Mouse (Mus musculus) forebrain, embryonic 12.5 days (tissue): ENCODE measurements at regions not wholly inside any gene's neighbourhood (a gene's known extent, or its start where the extent isn't known, plus 50 kb on each side); places are given as distances from the start of the nearest gene placed in this dataset.

ENCODE experiments used
- ATAC-seq: fragments of 200-750 bp; cut with Nextera tagmentation; 2 replicates; pipeline ENCODE4 v1.8.0; 2017; ENCODE audit warnings: moderate TSS enrichment; ENCODE audit not compliant: low FRiP score
- H3K27ac ChIP-seq: fragments of 300-500 bp; sonication (generic); 2 replicates; pipeline ENCODE4 v1.5.1; 2016; ENCODE audit warnings: mild to moderate bottlenecking
- H3K27me3 ChIP-seq: fragments of 300-500 bp; sonication (generic); 2 replicates; pipeline ENCODE4 v1.6.1; 2016; ENCODE audit warnings: mild to moderate bottlenecking
- H3K36me3 ChIP-seq: fragments of 300-500 bp; sonication (generic); replicated peaks from 2 replicates; pipeline ENCODE4 v1.6.1; 2016; ENCODE audit warnings: mild to moderate bottlenecking
- H3K4me1 ChIP-seq: fragments of 300-500 bp; sonication (generic); 2 replicates; pipeline ENCODE4 v1.6.1; 2016
- H3K4me2 ChIP-seq: fragments of 300-500 bp; sonication (generic); 2 replicates; pipeline ENCODE4 v1.6.1; 2016; ENCODE audit warnings: mild to moderate bottlenecking, moderate library complexity
- H3K4me3 ChIP-seq: fragments of 300-500 bp; sonication (generic); replicated peaks from 2 replicates; pipeline ENCODE4 v1.5.1; 2016; ENCODE audit warnings: mild to moderate bottlenecking
- H3K9ac ChIP-seq: fragments of 300-500 bp; sonication (generic); 2 replicates; pipeline ENCODE4 v1.6.1; 2016; ENCODE audit warnings: mild to moderate bottlenecking
- H3K9me3 ChIP-seq: fragments of 300-500 bp; sonication (generic); 2 replicates; pipeline ENCODE4 v1.6.1; 2016
- WGBS: fragments of 180-500 bp; shearing (Covaris S2); methylation state at CpG from one replicate; pipeline ENCODE4 v1.1.7; 2016; 5-methylcytosine and 5-hydroxymethylcytosine counted together

GRCm38 (mm10) chr14:17234898-17235297 lies 415.9 kb upstream of the Rarb start:
- no peak overlapping the region for H3K4me3 ChIP-seq
- H3K4me1 ChIP-seq, result no peaks in the 10 kb centered on the region
- no peak overlapping the region for H3K4me2 ChIP-seq
- no peak overlapping the region for H3K9ac ChIP-seq
- no peaks in the 10 kb centered on the region for H3K27me3 ChIP-seq
- H3K9me3 ChIP-seq, result no peaks in the 10 kb centered on the region
- no peak overlapping the region for H3K27ac ChIP-seq
- ATAC-seq, result no peak
- H3K36me3 ChIP-seq, result no peaks in the 10 kb centered on the region

DNA sequence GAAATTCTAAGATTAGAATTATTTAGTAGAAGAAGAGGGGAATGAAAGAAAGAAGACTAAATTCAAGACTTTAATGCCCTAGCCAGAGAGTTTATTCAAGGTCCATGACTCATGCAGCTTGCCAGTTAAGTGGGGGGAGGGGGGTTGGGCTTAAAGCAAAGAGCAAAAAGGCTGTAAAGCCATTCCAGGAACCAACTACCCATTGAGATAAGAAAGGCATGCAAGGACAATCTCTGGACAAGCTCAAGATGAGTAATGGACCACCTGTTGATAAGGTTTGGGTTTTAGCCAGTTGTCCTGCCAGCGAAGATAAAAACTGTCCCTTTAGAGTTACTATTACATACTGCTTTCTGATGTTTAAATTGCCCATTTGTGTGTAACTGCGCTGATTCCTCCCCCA lies 392.5 kb upstream of the Rarb start:
- Histone ChIP-seq H3K27me3 (no peaks in the 10 kb centered on the region), H3K9me3 (no peaks in the 10 kb centered on the region), H3K9ac (no peak overlapping the region), H3K36me3 (no peaks in the 10 kb centered on the region), H3K27ac (no peak overlapping the region), H3K4me1 (no peaks in the 10 kb centered on the region), H3K4me3 (no peak overlapping the region), H3K4me2 (no peak overlapping the region)
- WGBS, result 95% methylated on average over 2 of the region's 2 CpGs
- ATAC-seq, result no peak

- Histone ChIP-seq H3K36me3 (no peaks in the 10 kb centered on the region), H3K27ac (no peak overlapping the region), H3K4me2 (no peak overlapping the region), H3K9ac (no peak overlapping the region), H3K4me3 (no peak overlapping the region), H3K9me3 (no peaks in the 10 kb centered on the region), H3K4me1 (no peaks in the 10 kb centered on the region), H3K27me3 (no peaks in the 10 kb centered on the region)
- ATAC-seq, result no peak
- 71% methylated on average over 1 of the region's 1 CpGs for WGBS
Measured at GRCm38 (mm10) chr14:17205691-17206090, 386.7 kb upstream of the Rarb start.

- Histone ChIP-seq H3K4me1 (no peaks in the 10 kb centered on the region), H3K36me3 (no peaks in the 10 kb centered on the region), H3K9ac (no peak overlapping the region), H3K27me3 (no peaks in the 10 kb centered on the region), H3K27ac (no peak overlapping the region), H3K4me2 (no peak overlapping the region), H3K4me3 (no peak overlapping the region), H3K9me3 (no peaks in the 10 kb centered on the region)
- ATAC-seq, result no peak
- 44% methylated on average over 1 of the region's 1 CpGs for WGBS
Measured at GRCm38 (mm10) chr14:17203251-17204015, 384.5 kb upstream of the Rarb start.

DNA sequence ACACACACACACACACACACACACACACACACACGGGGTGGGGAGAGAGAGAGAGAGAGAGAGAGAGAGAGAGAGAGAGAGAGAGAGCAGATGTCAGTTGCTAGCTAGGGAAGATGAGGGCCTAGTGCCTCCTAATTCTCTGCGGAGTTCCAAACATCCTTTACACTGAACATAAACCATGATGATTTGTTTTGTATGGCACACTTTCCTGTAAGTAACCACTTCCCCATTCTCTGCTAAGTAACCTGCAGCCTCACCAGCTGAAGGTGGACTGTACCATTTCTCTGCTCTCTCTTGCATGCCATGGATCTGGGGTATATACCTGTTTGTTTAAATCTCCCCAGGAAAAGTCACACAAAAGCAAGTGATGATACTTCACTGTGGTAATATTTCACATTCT lies 374.0 kb upstream of the Rarb start:
- Histone ChIP-seq H3K4me3 (no peak overlapping the region), H3K27ac (no peak overlapping the region), H3K9me3 (no peaks in the 10 kb centered on the region), H3K4me2 (no peak overlapping the region), H3K4me1 (no peaks in the 10 kb centered on the region), H3K27me3 (no peaks in the 10 kb centered on the region), H3K36me3 (no peaks in the 10 kb centered on the region), H3K9ac (no peak overlapping the region)
- 72% methylated on average over 1 of the region's 2 CpGs for WGBS
- no peak for ATAC-seq

GRCm38 (mm10) chr14:17173218-17173617 lies 354.3 kb upstream of the Rarb start:
- 48% methylated on average over 7 of the region's 7 CpGs for WGBS
- Histone ChIP-seq H3K27me3 (peaks cover 17% of the 10 kb centered on the region), H3K4me1 (peaks cover 10% of the 10 kb centered on the region), H3K36me3 (no peaks in the 10 kb centered on the region), H3K9ac (no peak overlapping the region), H3K27ac (no peak overlapping the region), H3K4me2 (peak overlapping the region; percentile 88), H3K4me3 (peak overlapping the region; percentile 50; the same call in 1 of the 2 replicates), H3K9me3 (no peaks in the 10 kb centered on the region)
- ATAC-seq, result peak; percentile 7; the same call in 1 of the 2 replicates

- Histone ChIP-seq H3K9me3 (no peaks in the 10 kb centered on the region), H3K4me3 (peak overlapping the region; percentile 50), H3K36me3 (no peaks in the 10 kb centered on the region), H3K27me3 (peaks cover 17% of the 10 kb centered on the region), H3K9ac (peak overlapping the region; percentile 51; the same call in 1 of the 2 replicates), H3K27ac (no peak overlapping the region), H3K4me1 (peaks cover 10% of the 10 kb centered on the region), H3K4me2 (peak overlapping the region; percentile 88)
- WGBS, result 1% methylated on average over 35 of the region's 35 CpGs
- peak; percentile 96 for ATAC-seq
Measured at GRCm38 (mm10) chr14:17172330-17173110, 353.6 kb upstream of the Rarb start.

GRCm38 (mm10) chr14:17171896-17172295 lies 352.9 kb upstream of the Rarb start:
- Histone ChIP-seq H3K9me3 (no peaks in the 10 kb centered on the region), H3K9ac (no peak overlapping the region; the same call in 1 of the 2 replicates), H3K27me3 (peaks cover 17% of the 10 kb centered on the region), H3K4me2 (peak overlapping the region; percentile 88), H3K27ac (no peak overlapping the region), H3K4me3 (peak overlapping the region; percentile 50), H3K4me1 (peaks cover 10% of the 10 kb centered on the region), H3K36me3 (no peaks in the 10 kb centered on the region)
- WGBS, result 34% methylated on average over 5 of the region's 5 CpGs
- peak; percentile 8; the same call in 1 of the 2 replicates for ATAC-seq

DNA sequence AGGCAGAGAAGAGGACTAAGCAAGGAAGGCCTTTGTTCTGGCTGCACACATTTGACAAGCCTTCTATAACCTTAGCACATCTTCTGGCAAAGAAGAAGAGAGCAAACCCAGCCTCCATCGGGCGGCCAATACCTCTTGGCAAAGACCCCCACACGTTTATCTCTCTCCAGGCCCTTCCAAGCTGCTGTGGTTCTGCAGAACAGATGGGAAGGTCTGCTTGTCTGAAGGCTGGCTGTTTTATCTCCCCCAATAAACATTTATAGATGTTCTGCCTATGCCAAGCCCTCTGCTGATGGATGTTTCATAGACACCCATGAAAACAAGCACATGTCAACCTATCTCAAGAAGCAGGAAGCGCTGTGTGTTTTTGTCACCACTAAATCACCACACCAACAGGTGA lies 339.4 kb upstream of the Rarb start:
- WGBS, result 88% methylated on average over 4 of the region's 4 CpGs
- H3K9ac ChIP-seq, result no peak overlapping the region
- no peak overlapping the region for H3K4me2 ChIP-seq
- no peaks in the 10 kb centered on the region for H3K4me1 ChIP-seq
- no peak for ATAC-seq
- H3K27me3 ChIP-seq, result no peaks in the 10 kb centered on the region
- H3K36me3 ChIP-seq, result no peaks in the 10 kb centered on the region
- no peaks in the 10 kb centered on the region for H3K9me3 ChIP-seq
- H3K4me3 ChIP-seq, result no peak overlapping the region
- no peak overlapping the region for H3K27ac ChIP-seq

DNA sequence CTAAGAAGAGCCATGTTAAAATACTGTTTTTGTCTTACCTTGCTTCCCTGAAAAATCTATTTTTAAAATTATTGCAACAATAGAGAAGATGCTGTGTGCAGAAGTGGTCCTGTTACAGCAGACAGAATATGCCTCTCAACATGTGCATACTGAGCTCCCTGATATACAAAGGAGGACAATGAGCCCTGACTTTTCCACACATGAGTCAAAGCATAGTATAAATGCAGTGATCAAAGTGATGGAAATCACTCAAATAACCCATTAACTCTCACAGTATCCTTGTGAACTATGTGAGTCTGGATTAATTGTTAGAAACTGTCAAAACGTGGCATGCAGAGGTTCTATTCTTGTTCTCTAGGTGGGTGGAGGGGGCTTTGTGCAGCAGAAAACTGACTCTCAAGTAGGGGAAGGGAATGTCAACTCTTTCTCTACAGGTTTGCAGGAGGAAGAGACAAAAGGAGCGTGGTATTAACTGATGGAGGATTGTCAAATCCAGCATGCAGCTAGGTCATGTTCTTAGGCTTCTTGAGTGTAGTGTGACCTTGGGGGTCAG lies 337.5 kb upstream of the Rarb start:
- Histone ChIP-seq H3K4me1 (no peaks in the 10 kb centered on the region), H3K36me3 (no peaks in the 10 kb centered on the region), H3K27ac (no peak overlapping the region), H3K4me2 (no peak overlapping the region), H3K4me3 (no peak overlapping the region), H3K9me3 (no peaks in the 10 kb centered on the region), H3K9ac (no peak overlapping the region), H3K27me3 (no peaks in the 10 kb centered on the region)
- no peak for ATAC-seq
- 66% methylated on average over 2 of the region's 2 CpGs for WGBS

DNA sequence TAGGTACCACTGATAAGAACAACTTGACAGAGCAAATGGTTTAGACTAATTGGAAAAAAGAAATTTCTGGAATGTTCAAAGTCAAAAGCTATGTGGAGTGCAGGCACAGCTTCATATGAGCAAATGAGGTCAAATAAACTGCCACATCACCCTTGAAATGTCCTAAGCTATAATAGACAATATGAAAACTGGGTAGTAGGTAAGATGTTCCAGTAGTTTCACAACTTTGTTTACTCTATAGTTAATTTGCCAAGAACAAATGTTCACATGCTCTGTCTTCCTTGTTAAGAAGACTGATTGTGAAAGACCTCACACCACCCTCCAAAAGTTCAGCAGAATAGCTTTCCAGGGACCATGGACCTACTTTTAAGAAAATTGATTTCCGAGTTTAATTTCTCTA lies 301.7 kb upstream of the Rarb start:
- no peak overlapping the region for H3K4me3 ChIP-seq
- no peaks in the 10 kb centered on the region for H3K27me3 ChIP-seq
- H3K36me3 ChIP-seq, result no peaks in the 10 kb centered on the region
- no peak overlapping the region for H3K27ac ChIP-seq
- no peak for ATAC-seq
- no peak overlapping the region for H3K4me2 ChIP-seq
- no peak overlapping the region for H3K9ac ChIP-seq
- H3K9me3 ChIP-seq, result no peaks in the 10 kb centered on the region
- no peaks in the 10 kb centered on the region for H3K4me1 ChIP-seq
- WGBS, result 82% methylated on average over 1 of the region's 1 CpGs

GRCm38 (mm10) chr14:17106668-17107067 lies 287.7 kb upstream of the Rarb start:
- WGBS, result 89% methylated on average over 1 of the region's 1 CpGs
- H3K27me3 ChIP-seq, result no peaks in the 10 kb centered on the region
- no peaks in the 10 kb centered on the region for H3K9me3 ChIP-seq
- H3K27ac ChIP-seq, result no peak overlapping the region
- no peak overlapping the region for H3K9ac ChIP-seq
- no peak overlapping the region for H3K4me2 ChIP-seq
- H3K36me3 ChIP-seq, result no peaks in the 10 kb centered on the region
- H3K4me3 ChIP-seq, result no peak overlapping the region
- H3K4me1 ChIP-seq, result no peaks in the 10 kb centered on the region
- no peak for ATAC-seq
